Mouse (Mus musculus): ENCODE data around the gene Steap3.
A peak's percentile ranks its signal among the peaks of the same experiment; 100 is the strongest.

- TF ChIP-seq CTCF (IDR thresholded peaks at IDR 0.05; ENCODE audit: insufficient read depth, low read length) (peak; percentile 79), POLR2A (IDR thresholded peaks at IDR 0.05; ENCODE audit: borderline replicate concordance, extremely low read depth, low read depth, low read length) (no peak)
Observed at GRCm38 (mm10) chr1:120231334-120231733, 41.2 kb downstream of the Steap3 start.

Data from lung, adult 2 months (tissue).